ENCODE assay signal across 22 mouse cellular contexts in genomic region chr3:79496668-79497067, GRCm38 (mm10).
A peak's percentile ranks its signal among the peaks of the same experiment; 100 is the strongest.
DNase-seq lines count a peak whose midpoint lies in the region; ATAC-seq and TF ChIP-seq lines count a peak whose summit lies in the region.
"Had no signal": no experiment of that assay in that cellular context is flagged by ENCODE, and none has a peak within 500 bp of the region (broad histone marks: within the 10 kb centered on the region; RNA-seq: fewer than 3 reads in every experiment).

No protein-coding gene starts in this region.

- H3K36me3 ChIP-seq in embryonic facial prominence, embryonic 13.5 days = peaks cover 51% of the 10 kb centered on the region
- peaks cover 51% of the 10 kb centered on the region for H3K36me3 ChIP-seq in embryonic facial prominence, embryonic 10.5 days (replicated peaks)
- H3K36me3 ChIP-seq in lung, postnatal 0 days (ENCODE audit: insufficient read depth, low read length) = peaks cover 7% of the 10 kb centered on the region; the same call in 1 of the 2 replicates

- H3K4me2 ChIP-seq in embryonic facial prominence, embryonic 13.5 days = no peak overlapping the region
- no peak overlapping the region for H3K4me2 ChIP-seq in lung, postnatal 0 days (replicated peaks; ENCODE audit: low read depth, low read length)
- H3K4me2 ChIP-seq: heart, embryonic 11.5 days; heart, embryonic 15.5 days; hindbrain, embryonic 13.5 days had no signal

- ATAC-seq in embryonic facial prominence, embryonic 13.5 days (ENCODE audit: insufficient number of reproducible peaks, insufficient read depth, low FRiP score, low TSS enrichment, low read depth) = 0 out of 2 replicates have a peak, but pooled peaks have one; percentile 37
- peak; percentile 66 for ATAC-seq in lung, postnatal 0 days
- ATAC-seq in erythroid progenitor cell, adult 5-6 weeks (replicated peaks; ENCODE audit: low FRiP score, poor library complexity, severe bottlenecking) = peak; percentile 49; the same call in 1 of the 2 replicates
- ATAC-seq: CD4-positive, CD25-positive, alpha-beta regulatory T cell, adult 4 months; hindbrain, postnatal 0 days had no signal

- WGBS in embryonic facial prominence, embryonic 13.5 days = 54% methylated on average over 6 of the region's 6 CpGs
- WGBS in embryonic facial prominence, embryonic 10.5 days = 84% methylated on average over 6 of the region's 6 CpGs
- 52% methylated on average over 6 of the region's 6 CpGs for WGBS in lung, postnatal 0 days

- H3K27ac ChIP-seq in embryonic facial prominence, embryonic 13.5 days = no peak overlapping the region
- H3K27ac ChIP-seq in embryonic facial prominence, embryonic 10.5 days (replicated peaks) = no peak overlapping the region
- no peak overlapping the region for H3K27ac ChIP-seq in lung, postnatal 0 days (ENCODE audit: low read length)
- H3K27ac ChIP-seq: heart, embryonic 15.5 days; hindbrain, embryonic 13.5 days; hindbrain, postnatal 0 days had no signal

- no peak overlapping the region for H3K9ac ChIP-seq in embryonic facial prominence, embryonic 13.5 days
- H3K9ac ChIP-seq in lung, postnatal 0 days (replicated peaks; ENCODE audit: low read depth) = no peak overlapping the region
- H3K9ac ChIP-seq: heart, embryonic 15.5 days; hindbrain, embryonic 13.5 days had no signal

- no peak for TF ChIP-seq CTCF in lung, postnatal 0 days (IDR thresholded peaks at IDR 0.05)

- no peaks in the 10 kb centered on the region for H3K4me1 ChIP-seq in embryonic facial prominence, embryonic 13.5 days
- H3K4me1 ChIP-seq in embryonic facial prominence, embryonic 10.5 days = no peaks in the 10 kb centered on the region
- H3K4me1 ChIP-seq in lung, postnatal 0 days (ENCODE audit: insufficient read depth, low read depth, low read length) = no peaks in the 10 kb centered on the region
- H3K4me1 ChIP-seq: heart, embryonic 15.5 days; hindbrain, embryonic 13.5 days had no signal

- no peak for DNase-seq in embryonic facial prominence, embryonic 10.5 days (ENCODE audit: low spot score)
- peak; percentile 61 for DNase-seq in heart, adult 11 months
- no peak for DNase-seq in heart, adult 8-10 months (ENCODE audit: low spot score)
- no peak for DNase-seq in lung, postnatal 0 days (ENCODE audit: low spot score)
- DNase-seq in lung, postnatal 10 days = no peak
- DNase-seq in adrenal gland, postnatal 14 days = no peak
- DNase-seq: adrenal gland, postnatal 10 days; B cell, adult 2 months; cerebellum, adult 18-20 months; cerebellum, adult 9-11 months; cerebellum, postnatal 36 days; gastrocnemius, postnatal 36 days; heart, adult 18-20 months; heart, postnatal 14 days had no signal

- no peak for TF ChIP-seq EP300 in lung, postnatal 0 days (IDR thresholded peaks at IDR 0.05)

- no peaks in the 10 kb centered on the region for H3K9me3 ChIP-seq in embryonic facial prominence, embryonic 13.5 days
- H3K9me3 ChIP-seq in embryonic facial prominence, embryonic 10.5 days = peaks cover 4% of the 10 kb centered on the region; the same call in 1 of the 2 replicates
- no peaks in the 10 kb centered on the region for H3K9me3 ChIP-seq in lung, postnatal 0 days (ENCODE audit: low read length)
- H3K9me3 ChIP-seq: G1E; heart, embryonic 15.5 days; hindbrain, embryonic 13.5 days had no signal

- no peak overlapping the region for H3K4me3 ChIP-seq in embryonic facial prominence, embryonic 13.5 days
- H3K4me3 ChIP-seq in embryonic facial prominence, embryonic 10.5 days = no peak overlapping the region
- no peak overlapping the region for H3K4me3 ChIP-seq in lung, postnatal 0 days (ENCODE audit: low read depth, low read length)
- H3K4me3 ChIP-seq: heart, embryonic 15.5 days; hindbrain, embryonic 13.5 days had no signal

- no peaks in the 10 kb centered on the region for H3K27me3 ChIP-seq in embryonic facial prominence, embryonic 13.5 days
- H3K27me3 ChIP-seq in embryonic facial prominence, embryonic 10.5 days (replicated peaks; ENCODE audit: low read depth, poor library complexity, severe bottlenecking) = no peaks in the 10 kb centered on the region
- no peaks in the 10 kb centered on the region for H3K27me3 ChIP-seq in lung, postnatal 0 days (replicated peaks; ENCODE audit: insufficient read depth, low read length)
- H3K27me3 ChIP-seq: heart, embryonic 15.5 days; hindbrain, embryonic 13.5 days had no signal
